Mouse (Mus musculus) mouse embryonic stem cell (cell line): ENCODE measurements around the gene Alg5.
"Not testable (repeated sequence)": the region's sequence is repeated elsewhere in the genome, so short reads cannot be mapped to it uniquely, and the experiment has no call there.

Experiments
- in situ Hi-C, 2 experiments: fragments of 300-500 bp; cut with MboI; formaldehyde crosslinking; loops; 1 replicate in 1 of 2; 3 replicates in 1 of 2; pipeline ENCODE4 v1.14.3; 2019 to 2020; ENCODE audit warnings: low sequenced_read_pairs in 2 of 2, low pct_unique_long_range_greater_than_20kb in 1 of 2, mixed read lengths in 1 of 2; ENCODE audit not compliant: unreplicated experiment in 1 of 2

Alg5 gene

DNA sequence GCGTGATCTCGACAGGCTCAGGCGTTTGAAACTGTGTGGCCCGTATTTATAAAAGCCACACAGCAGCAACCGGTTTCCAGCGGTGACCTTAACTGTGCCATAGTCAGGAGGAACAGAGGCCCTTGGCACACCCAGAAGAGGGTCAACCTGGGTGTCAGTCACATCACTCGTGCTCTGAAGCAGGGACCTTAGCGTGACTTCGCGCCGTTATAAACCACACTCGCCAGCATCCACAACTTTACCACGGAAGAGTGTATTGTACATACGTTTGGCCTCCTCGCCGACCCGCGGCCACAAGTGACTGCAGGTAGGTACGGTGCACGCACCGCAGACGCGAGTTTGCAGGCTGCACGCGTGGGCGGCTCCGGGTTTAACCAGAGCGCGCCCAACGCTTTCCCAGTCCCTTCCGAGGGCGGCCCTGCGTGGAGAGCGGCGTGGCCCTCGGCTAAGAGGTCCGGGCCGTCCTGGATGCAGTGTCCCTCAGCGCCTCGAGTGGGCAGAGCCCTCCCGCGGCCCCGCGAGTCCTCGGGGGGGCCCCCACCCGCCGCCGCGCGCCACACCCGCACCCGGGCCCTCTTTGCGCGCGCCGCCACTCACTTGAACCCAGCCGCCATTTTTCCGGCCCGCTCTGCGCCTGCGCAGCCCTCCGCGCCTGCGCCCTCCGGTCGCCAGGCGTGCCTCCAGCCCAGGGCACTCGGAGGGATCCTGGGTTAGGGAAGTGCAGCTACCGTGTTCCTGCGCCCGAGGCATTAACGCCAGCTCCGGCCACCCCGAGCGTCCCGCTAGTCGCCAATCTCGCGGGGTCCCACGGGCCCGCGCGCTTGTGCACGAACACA lies 710 bp upstream of the Alg5 start:
- in situ Hi-C loops = loop anchor here in 1 of 2 experiments (5.0 kb wide), 1 partner anchor 37 kb away; no protein-coding TSS in a partner anchor

DNA sequence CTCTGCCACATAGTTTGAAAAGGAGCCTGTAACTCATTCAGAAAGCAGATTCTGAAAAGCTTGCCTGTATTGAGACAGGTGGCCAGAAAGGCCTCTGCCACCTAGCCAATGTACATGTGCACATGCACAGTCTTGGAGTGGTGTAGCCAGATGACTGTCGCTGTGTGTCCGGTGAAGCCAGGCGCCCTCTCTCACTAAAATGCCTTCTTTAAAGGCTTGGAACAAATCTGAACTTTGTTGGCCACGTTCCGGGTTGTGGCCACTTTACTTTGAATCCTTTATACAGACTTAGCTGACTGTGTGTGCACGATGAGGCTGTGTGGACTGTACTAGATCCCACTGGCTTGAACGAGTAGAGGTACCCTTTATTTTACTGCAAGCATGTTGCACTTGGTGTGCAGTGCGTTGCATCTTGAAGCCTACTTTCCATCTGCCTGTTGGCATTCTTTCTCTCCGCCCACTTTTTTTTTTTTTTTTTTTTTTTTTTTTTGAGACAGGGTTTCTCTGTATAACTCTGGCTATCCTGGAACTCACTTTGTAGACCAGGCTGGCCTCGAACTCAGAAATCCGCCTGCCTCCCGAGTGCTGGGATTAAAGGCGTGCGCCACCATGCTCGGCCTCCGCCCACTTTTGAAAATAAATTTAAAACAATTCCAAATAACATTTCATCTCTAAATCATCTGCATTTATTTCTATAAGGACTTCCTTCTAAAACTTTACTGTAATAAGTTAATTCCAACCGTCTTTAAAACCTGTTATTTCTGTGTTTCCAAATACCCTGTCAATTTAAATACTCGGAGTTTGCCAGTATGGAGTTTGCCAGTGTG lies 975 bp downstream of the Alg5 start:
- in situ Hi-C loops = no loop called here

DNA sequence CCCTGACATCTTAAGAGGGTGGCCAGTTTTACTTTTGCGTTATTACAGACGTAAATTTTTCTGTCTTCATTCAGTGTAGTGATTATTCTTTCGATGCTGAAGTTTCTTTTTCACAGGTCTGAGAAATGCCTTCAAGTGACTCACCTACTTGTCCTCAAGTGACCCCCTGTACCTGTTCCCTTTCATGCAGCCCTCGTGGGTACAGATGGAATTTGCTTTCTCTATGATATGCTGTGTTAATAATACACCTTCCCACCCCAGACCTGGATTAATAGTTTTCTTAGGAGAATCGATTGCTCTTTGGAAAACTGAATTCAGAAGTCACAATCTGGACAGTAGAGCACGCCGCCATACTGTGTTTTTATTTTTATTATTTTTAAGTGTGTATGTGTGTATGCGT lies 2.0 kb downstream of the Alg5 start:
- in situ Hi-C loops = no loop called here

DNA sequence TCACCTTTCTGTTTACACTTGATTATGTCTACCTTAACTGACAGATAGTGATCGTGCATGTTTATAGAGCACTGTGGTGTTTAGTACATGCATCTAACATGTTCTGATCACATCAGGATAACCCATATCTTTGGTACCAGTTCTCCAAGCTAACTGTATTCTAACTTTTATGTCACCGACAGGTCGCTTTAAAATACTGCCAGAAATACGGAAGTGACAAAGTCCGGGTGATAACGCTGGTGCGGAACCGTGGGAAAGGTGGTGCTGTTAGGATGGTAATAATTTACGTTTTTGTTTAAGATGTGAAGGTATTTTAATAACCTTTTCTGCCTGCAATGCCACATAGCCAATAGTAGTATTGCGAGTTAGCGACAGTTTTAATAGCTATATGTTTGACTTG lies 6.6 kb downstream of the Alg5 start:
- in situ Hi-C loops = no loop called here

DNA sequence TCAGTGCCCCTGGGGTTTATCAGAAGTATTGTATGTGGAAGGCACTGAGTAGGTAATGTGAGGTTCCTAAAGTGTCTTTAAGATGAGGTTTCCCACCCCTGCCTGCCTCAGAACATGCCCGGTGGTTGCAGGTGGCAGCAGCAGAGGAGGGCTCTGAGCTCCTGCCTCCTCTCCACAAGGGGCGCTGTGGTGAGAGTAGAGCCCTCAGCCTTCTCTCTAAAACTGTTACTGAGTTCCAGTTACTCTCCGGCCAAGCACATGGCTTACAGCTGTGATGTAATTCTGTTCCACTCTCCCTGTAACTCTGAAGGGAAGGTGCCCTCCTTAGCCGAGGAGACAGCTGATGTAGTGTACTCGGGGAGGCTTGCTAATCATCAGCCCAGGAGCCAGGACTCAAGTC lies 10.5 kb downstream of the Alg5 start:
- in situ Hi-C loops = no loop called here

DNA sequence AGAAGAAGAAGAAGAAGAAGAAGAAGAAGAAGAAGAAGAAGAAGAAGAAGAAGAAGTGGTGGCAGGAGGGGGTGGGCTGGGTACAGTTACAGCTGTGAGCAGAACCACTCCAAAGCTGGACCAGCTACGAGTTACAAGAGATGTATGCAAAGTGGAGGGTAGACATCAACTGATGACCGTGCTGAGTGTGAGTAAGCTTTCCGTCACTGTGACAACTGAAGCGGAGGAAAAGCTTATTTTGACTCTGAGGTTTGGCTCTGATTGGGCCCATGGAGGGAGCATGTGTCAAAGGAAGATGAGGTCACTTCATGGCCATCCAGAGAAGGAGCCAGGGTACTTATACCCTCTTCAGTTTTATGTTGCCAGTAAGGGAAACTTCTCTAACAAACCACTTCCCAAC lies 18.1 kb downstream of the Alg5 start:
- in situ Hi-C loops = no loop called here

DNA sequence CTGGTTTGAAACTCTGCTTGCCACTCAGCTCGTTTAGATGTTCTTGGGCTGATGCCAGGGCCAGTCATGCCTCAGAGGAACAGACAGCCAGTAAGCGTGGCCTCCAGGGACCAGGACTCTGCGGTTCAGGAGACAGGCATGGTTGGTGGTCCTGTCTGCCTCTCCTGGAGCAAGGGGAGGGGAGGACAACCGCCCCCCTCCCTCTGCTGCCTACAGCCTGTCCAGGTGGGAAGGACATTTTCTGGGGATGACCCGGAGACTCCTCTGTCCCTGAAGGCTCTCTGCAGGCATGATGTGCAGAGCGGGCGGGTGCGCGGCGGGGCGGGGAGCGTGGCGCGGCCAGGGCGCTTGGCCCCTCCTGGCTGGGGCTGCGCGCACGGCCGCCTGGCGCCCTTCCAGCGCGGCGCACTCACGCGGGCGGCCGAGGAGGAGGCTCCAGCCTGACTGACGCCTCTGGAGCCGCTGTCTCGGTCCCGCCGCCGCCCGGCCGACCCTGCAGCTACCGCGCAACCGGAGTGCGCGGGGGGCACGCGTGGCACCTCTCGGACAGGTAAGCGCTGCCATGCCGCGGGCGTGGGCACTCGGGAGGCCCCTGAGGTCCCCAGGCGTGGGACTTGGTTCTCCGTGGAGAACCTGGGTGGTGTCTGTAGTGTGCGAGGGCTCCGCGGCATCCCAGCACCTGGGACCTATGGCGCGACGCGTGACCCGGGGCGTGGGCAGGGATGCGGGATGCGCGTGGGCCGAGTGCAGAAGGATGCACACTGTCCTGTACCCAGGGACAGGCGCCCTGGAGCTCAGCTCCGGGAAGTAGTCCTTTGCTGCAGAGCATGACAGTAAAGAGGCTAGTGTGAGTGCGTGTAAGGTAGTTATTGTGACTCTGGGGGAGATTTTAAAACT lies 20.1 kb downstream of the Alg5 start, which contains the start of gene Smad9:
Gene Smad9 (plus strand): TSS at position 438 of the 897 bp plus-strand sequence.
- in situ Hi-C loops = no loop called here

DNA sequence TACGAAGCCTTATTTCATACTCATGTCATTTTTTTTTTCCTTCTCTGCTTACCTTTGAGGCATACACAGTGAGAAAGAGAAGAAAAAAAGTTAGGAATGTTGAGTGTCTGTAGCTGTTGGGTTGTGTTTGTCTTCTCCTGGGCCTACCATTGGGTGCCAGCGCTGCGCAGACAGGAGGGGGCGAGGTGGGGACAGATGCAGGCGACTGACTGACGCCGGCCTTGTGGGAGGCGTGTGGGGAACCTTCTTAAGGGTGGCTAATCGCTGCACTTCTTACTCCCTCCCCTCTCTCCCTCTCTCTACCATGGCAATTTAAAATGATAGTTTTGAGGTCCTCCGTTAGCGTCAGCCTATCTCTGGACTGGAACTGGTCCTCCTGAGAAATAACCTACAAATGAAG lies 20.7 kb downstream of the Alg5 start:
- in situ Hi-C loops = no loop called here

DNA sequence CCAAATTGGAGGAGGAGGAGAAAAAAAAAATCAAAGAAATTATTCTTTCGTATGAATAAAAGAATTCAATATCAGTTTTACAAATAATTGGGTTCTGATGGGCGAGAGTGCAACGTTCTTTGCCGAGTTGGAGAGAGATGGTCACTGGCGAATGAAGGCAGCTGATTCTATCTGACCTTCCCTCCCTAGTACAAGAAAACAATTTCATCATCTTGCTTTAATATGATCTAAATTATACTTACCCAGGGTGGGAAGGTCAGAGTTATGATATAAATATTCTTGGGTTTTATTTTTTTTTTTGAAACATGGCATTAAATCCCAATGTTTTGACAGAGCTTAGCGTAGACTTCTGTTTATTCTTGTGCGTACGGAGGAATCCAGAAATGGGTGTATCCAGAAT lies 22.1 kb downstream of the Alg5 start:
- in situ Hi-C loops = no loop called here

DNA sequence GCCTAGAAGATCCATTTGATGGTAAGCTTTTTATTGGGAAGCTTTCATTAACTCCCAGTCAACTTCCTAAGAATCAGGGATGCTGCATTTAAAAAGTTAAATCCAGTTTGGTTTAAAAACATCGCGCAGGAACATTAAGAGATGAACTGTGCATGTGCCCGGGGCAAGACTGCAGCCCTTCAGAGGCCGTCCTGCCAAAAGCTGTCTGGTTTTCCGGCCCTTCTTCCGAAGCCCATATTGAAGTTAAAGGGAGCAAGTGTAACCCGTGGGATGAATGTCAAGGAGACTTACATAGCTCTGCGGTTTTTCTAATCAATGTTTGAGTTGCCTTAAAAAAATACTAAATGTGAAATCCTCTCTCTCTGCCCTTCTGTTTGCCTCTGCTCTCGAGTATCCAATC lies 23.9 kb downstream of the Alg5 start:
- in situ Hi-C loops = no loop called here

DNA sequence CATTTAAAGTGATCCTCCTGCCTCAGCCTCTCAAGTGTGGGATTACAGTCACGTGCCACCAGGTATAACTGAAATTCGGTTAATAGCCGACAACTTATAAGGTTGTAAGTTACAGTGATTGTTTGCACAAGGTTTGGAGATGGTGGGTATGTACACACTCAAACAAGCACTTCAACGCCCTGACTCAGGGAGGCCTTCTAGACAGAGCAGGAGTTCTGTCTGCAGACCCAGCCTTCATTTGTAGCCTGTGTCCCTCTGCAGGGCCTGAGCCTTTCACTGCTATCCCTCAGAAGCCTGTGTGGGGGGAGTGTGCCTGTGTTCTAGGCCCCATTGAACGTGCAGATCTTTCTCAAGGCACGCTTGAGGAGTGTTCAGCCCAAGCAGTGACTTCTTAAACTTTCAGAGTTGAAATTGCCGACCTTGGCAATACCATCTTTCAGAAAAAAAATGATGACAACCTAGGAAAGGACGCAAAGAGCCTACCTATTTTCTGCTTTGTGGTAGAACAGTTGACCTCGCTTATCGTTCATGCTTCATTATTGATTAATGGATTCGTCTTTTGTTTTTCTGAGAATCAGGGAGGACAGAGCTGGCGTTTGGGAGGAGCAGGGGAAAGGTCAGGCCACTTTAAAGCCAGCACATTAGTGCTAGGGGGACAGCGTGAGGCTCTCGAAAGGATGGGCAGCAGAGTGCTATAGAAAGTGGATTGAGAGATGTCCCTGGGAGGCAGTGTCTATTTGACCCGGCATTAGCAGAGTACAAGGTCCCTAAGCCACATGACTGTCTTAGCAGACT lies 25.2 kb downstream of the Alg5 start:
- in situ Hi-C loops = no loop called here

DNA sequence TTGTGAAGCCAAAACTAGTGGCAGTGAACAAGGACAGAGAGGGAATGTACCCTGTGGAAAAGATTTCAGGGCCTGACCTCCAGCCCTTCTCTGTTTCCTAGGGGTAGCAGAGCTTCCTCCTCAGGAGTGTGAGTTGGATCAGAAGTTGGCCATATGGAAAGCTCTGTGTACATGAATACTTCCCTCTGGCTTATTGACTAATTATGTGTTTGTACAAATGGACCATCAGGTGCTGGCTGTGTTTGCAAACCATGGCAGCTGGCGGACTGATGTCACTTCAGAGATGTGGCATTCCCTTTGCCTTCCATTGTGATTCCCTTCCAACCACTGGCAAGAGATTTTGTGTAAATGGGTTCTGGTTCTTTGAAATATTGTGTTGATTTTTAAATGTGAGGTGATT lies 25.9 kb downstream of the Alg5 start:
- in situ Hi-C loops = no loop called here

DNA sequence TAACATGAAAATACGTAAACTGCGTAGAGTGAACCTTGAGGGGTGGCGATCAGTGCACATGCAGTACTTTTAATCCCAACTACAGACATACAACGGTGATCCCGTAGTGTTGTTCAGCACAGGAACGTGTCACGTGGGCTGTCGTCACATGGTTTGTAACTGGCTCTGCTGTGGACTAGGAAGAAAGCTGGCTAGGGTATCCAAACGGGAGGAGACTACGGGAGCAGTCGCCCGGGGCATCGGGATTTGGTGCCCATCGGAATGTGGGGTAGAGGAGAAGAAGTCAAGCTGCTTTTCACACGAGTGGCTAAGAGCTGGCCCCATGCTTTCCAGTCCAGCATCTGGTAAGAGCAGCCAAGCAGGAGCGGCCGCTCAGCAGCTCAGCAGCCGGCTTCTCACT lies 29.1 kb downstream of the Alg5 start:
- in situ Hi-C loops = no loop called here

DNA sequence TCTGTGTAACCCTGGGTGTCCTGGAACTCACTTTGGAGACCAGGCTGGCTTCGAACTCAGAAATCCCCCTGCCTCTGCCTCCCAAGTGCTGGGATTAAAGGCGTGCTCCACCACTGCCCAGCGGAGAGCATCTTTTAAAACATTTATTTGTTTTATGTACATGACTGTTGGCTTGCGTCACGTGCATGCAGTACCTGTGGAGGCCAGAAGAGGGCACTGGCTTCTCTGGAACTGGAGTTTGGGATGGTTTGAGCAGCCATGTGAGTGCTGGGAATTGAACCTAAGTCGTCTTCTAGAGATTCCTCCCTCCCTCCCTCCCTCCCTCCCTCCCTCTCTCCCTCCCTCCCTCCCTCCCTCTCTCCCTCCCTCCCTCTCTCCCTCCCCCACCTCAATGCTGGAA lies 30.2 kb downstream of the Alg5 start:
- in situ Hi-C loops = not testable (repeated sequence)

DNA sequence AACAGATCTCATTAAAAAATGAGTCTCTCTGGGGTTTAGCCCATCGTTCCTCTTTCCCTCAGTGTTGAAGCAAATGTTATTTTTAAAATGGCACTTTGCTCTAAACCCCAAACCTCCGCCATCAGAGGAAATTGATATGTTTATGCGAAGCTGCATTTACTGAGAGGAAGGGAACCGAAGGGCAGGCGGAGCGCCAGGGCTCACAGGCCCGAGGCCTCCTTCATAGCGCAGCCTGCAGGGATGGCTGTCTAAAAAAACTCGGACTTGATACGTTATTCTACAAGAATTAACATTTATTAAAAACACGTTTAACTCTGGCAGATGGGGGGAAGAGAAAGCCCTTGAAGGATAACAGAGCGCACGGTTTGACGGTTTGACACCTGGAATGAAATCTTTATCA lies 30.7 kb downstream of the Alg5 start:
- in situ Hi-C loops = no loop called here

DNA sequence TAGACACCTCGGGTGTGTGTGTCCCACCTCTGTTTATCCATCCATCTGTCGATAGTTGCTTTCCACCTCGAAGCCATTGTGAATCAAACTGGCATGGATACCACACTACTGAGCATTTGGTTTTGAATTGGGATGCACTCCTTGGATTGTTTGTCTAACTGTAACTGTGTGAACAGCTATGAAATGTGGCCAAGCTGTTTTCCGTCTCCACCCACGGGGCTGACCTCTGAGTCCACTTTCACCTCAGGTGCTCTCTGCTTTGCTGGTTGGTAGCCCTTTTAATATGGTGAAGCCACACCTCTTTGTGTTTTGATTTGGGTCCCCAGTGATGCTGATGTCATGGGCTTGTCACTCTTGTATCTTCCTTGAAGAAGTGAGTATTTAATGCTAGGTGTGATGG lies 31.5 kb downstream of the Alg5 start:
- in situ Hi-C loops = no loop called here

DNA sequence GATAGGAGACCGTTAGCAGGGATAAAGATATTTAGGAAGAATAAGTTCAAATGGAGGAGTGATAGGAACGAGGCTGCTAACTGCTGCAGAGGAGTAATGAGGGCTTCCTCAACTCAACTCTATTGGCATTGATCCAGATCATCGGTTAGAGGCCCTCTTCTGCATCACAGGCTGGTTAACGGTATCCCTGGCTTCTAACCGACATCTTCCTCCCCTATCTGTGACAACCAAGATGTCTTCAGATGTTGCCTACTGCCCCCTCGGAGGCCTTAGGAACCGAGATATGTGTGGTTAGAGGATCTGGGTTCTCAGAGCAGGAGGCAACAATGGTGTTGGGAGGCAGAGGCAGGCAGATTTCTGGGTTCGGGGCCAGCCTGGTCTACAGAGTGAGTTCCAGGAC lies 33.3 kb downstream of the Alg5 start:
- in situ Hi-C loops = no loop called here
